Mouse (Mus musculus): ENCODE measurements around the gene Orai2. TPM values are rescaled to one million over a fixed set of nuclear protein-coding genes. Genes with fewer than 3 reads are reported as not detected.
"Not testable (repeated sequence)": the region's sequence is repeated elsewhere in the genome, so short reads cannot be mapped to it uniquely, and the experiment has no call there.

The Orai2 gene
- total RNA-seq, 2 experiments from 2014 or later: 5.1 to 6.6 TPM

- DNase-seq: peak; percentile 62
Observed at GRCm38 (mm10) chr5:136137658-136138274, 32.7 kb downstream of the Orai2 start.

GRCm38 (mm10) chr5:136136292-136136990, 34.1 kb downstream of the Orai2 start:
- DNase-seq: no peak

- peak; percentile 96 for DNase-seq
Observed at GRCm38 (mm10) chr5:136135571-136136291, 34.8 kb downstream of the Orai2 start, which contains the start of the genes Lrwd1 and Alkbh4. TSS of gene Lrwd1 (minus strand) at chr5:136136074. TSS of gene Alkbh4 (plus strand) at chr5:136136146.

- DNase-seq: no peak
Observed at GRCm38 (mm10) chr5:136122165-136122564, 48.3 kb downstream of the Orai2 start.

GRCm38 (mm10) chr5:136116784-136117112, 53.8 kb downstream of the Orai2 start:
- no peak for DNase-seq

GRCm38 (mm10) chr5:136115891-136116783, 54.4 kb downstream of the Orai2 start, which contains the start of gene Polr2j:
TSS of gene Polr2j (plus strand) at chr5:136116631.
- peak; percentile 99 for DNase-seq

GRCm38 (mm10) chr5:136113546-136113945, 57.0 kb downstream of the Orai2 start:
- DNase-seq: not testable (repeated sequence)

GRCm38 (mm10) chr5:136109042-136109441, 61.5 kb downstream of the Orai2 start:
- DNase-seq: no peak

GRCm38 (mm10) chr5:136108486-136108885, 62.0 kb downstream of the Orai2 start:
- DNase-seq: no peak

GRCm38 (mm10) chr5:136104511-136104910, 66.0 kb downstream of the Orai2 start:
- DNase-seq: no peak

GRCm38 (mm10) chr5:136102099-136102820, 68.3 kb downstream of the Orai2 start:
- peak; percentile 79 for DNase-seq

- DNase-seq: no peak
Observed at GRCm38 (mm10) chr5:136098536-136098935, 72.0 kb downstream of the Orai2 start.

Small RNAs within 50 kb of the gene (microRNA-seq; reads per million reads assigned to microRNA genes)
- not detected for gene Mir7035

Other genes starting within 250 kb of the Orai2 start
- 100 to 1,000 TPM; 413 to 414 TPM for gene Ywhag, start 236.1 kb downstream of the Orai2 start, total RNA-seq (2021)
- gene Ssc4d, start 196.2 kb downstream of the Orai2 start, total RNA-seq (2021): 1 to 10 TPM; 1.9 to 2.3 TPM
- gene Zp3, start 190.6 kb downstream of the Orai2 start, total RNA-seq (2021): under 1 TPM in 1 of 2 experiments, not detected in 1; 0.30 TPM
- gene Dtx2, start 175.9 kb downstream of the Orai2 start, total RNA-seq (2021): 10 to 100 TPM; 16.6 to 19.2 TPM
- 10 to 100 TPM; 13.2 to 14.6 TPM for gene Upk3b, start 132.2 kb downstream of the Orai2 start, total RNA-seq (2021)
- gene Upk3bl, start 116.2 kb downstream of the Orai2 start, total RNA-seq (2021): under 1 TPM; 0.39 to 0.45 TPM
- 10 to 100 TPM in 1 of 2 experiments, 1 to 10 TPM in 1; 8.4 to 13.7 TPM for gene Rasa4, start 86.8 kb downstream of the Orai2 start, total RNA-seq (2021)
- gene Polr2j, start 54.1 kb downstream of the Orai2 start, total RNA-seq (2021): 10 to 100 TPM; 84.1 to 89.4 TPM
- 10 to 100 TPM in 1 of 2 experiments, 1 to 10 TPM in 1; 8.6 to 11.9 TPM for gene Lrwd1, start 34.6 kb downstream of the Orai2 start, total RNA-seq (2021)
- 1 to 10 TPM; 5.6 to 9.2 TPM for gene Alkbh4, start 34.6 kb downstream of the Orai2 start, total RNA-seq (2021)
- gene Prkrip1, start 28.2 kb upstream of the Orai2 start, total RNA-seq (2021): 10 to 100 TPM; 30.0 to 33.2 TPM
- gene Sh2b2, start 75.8 kb upstream of the Orai2 start, total RNA-seq (2021): 10 to 100 TPM; 29.1 to 30.7 TPM